Mouse (Mus musculus) NIH3T3 (cell line): ENCODE data around the gene Pym1.
A peak's percentile ranks its signal among the peaks of the same experiment; 100 is the strongest.
"Not testable (repeated sequence)": the region's sequence is repeated elsewhere in the genome, so short reads cannot be mapped to it uniquely, and the experiment has no call there.

Source experiments
- DNase-seq: peaks from one replicate; pipeline ENCODE4 v3.0.0-alpha.2; 2012; ENCODE audit warnings: low read depth

Pym1 gene

GRCm38 (mm10) chr10:128747646-128748251 lies at the start of gene Pym1:
Pym1 (plus strand) TSS chr10:128747889.
- peak; percentile 83 for DNase-seq

- no peak for DNase-seq
These were observed 48.7 kb upstream of the Pym1 start for GRCm38 (mm10) chr10:128699006-128699405.

GRCm38 (mm10) chr10:128699611-128700010 lies 48.1 kb upstream of the Pym1 start:
- no peak for DNase-seq

- DNase-seq: no peak
These were observed 47.0 kb upstream of the Pym1 start for GRCm38 (mm10) chr10:128700712-128701111.

- no peak for DNase-seq
These were observed 45.2 kb upstream of the Pym1 start for GRCm38 (mm10) chr10:128702328-128703007.

GRCm38 (mm10) chr10:128703895-128704294 lies 43.8 kb upstream of the Pym1 start, which contains the start of gene Pmel:
Pmel (plus strand) TSS chr10:128704195.
- DNase-seq: no peak

GRCm38 (mm10) chr10:128704491-128705316 lies 43.0 kb upstream of the Pym1 start, which contains the start of gene Cdk2:
Cdk2 (minus strand) TSS chr10:128705031.
- peak; percentile 98 for DNase-seq

- peak; percentile 42 for DNase-seq
These were observed 42.4 kb upstream of the Pym1 start for GRCm38 (mm10) chr10:128705317-128705693.

GRCm38 (mm10) chr10:128711318-128711717 lies 36.4 kb upstream of the Pym1 start:
- not testable (repeated sequence) for DNase-seq

- DNase-seq: no peak
These were observed 31.8 kb upstream of the Pym1 start for GRCm38 (mm10) chr10:128715559-128716537.

- not testable (repeated sequence) for DNase-seq
These were observed 22.2 kb upstream of the Pym1 start for GRCm38 (mm10) chr10:128725466-128725865.

GRCm38 (mm10) chr10:128728059-128728458 lies 19.6 kb upstream of the Pym1 start:
- no peak for DNase-seq

GRCm38 (mm10) chr10:128731002-128731433 lies 16.7 kb upstream of the Pym1 start:
- DNase-seq: peak; percentile 86

GRCm38 (mm10) chr10:128731992-128732391 lies 15.7 kb upstream of the Pym1 start:
- DNase-seq: peak; percentile 38

GRCm38 (mm10) chr10:128737435-128737834 lies 10.3 kb upstream of the Pym1 start:
- peak; percentile 41 for DNase-seq

GRCm38 (mm10) chr10:128740296-128740695 lies 7.4 kb upstream of the Pym1 start:
- no peak for DNase-seq

- peak; percentile 12 for DNase-seq
These were observed 5.1 kb upstream of the Pym1 start for GRCm38 (mm10) chr10:128742616-128743015.

GRCm38 (mm10) chr10:128743235-128743634 lies 4.5 kb upstream of the Pym1 start:
- no peak for DNase-seq

GRCm38 (mm10) chr10:128743791-128744191 lies 3.9 kb upstream of the Pym1 start:
- DNase-seq: peak; percentile 48

- no peak for DNase-seq
These were observed 3.5 kb upstream of the Pym1 start for GRCm38 (mm10) chr10:128744211-128744610.
